Mouse (Mus musculus) CD4-positive, CD25-positive, alpha-beta regulatory T cell, adult 9 weeks (primary cell): ENCODE measurements around the gene Olfm3. TPM values are rescaled to one million over a fixed set of nuclear protein-coding genes. Genes with fewer than 3 reads are reported as not detected.

Source experiments
- polyA plus RNA-seq: library from polyadenylated mRNA; unstranded; fragments of 100-300 nt; shearing (Covaris generic); gene quantifications from one replicate; pipeline ENCODE4 v1.2.1, GENCODE M21; 2017

The Olfm3 gene
- not detected for polyA plus RNA-seq

DNA sequence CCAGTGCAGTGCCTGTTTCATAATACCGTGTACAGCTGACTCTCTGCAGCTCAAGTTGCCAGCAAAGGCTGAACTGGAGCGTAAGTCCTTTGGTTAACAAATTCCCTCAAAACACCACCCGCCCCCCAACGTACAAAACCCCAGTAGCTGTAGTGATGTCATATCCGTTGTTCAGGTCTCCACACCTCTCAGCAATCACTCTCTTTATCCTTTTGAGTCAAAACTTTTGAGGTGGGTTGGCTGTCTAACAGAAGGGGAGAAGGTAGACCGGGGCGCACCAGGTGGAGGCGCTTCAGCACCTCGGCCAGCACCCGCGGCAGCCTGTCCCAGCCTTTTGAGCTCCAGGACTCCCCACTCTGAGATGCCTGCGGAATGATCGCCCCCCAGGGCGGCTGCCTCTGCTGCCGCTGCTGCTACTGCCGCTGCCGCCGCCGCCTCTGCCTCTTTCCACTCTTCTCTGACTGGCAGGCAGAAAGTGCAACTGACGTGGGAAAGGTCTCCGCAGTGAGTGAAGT, at the start of gene Olfm3:
Gene Olfm3, plus strand, starts transcription at position 155 of the 515 bp plus-strand sequence.

